Mouse (Mus musculus): ENCODE data around the gene Mthfd2l. TPM values are rescaled to one million over a fixed set of nuclear protein-coding genes. Genes with fewer than 3 reads are reported as not detected.

Mthfd2l gene
- total RNA-seq, 2 experiments from 2014 or later: 9.5 to 10.0 TPM

DNA sequence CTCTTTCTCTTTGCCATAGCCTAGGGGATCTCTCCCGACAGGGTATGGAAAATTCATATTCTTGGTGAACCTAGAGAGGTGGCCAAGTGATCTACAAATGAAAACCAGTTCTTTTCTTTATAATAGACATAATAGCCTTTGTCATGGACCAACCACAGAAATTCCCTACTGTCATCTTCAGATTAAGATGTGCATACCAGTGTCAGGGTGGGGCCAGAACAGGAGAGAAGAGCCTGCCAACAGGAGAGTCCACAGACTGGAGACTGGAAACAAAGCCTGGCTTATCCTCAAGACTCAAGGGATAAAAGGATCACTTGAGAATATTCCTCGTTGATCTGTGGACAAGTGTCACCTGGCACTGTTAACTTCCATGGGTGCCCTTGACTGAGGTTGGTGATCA is 106.8 kb downstream of the Mthfd2l start:
- DNase-seq: no peak
- intact Hi-C loops (cut with DNase I): loop anchor here (5.0 kb wide), 1 partner anchor 270 kb away; no protein-coding TSS in a partner anchor

DNA sequence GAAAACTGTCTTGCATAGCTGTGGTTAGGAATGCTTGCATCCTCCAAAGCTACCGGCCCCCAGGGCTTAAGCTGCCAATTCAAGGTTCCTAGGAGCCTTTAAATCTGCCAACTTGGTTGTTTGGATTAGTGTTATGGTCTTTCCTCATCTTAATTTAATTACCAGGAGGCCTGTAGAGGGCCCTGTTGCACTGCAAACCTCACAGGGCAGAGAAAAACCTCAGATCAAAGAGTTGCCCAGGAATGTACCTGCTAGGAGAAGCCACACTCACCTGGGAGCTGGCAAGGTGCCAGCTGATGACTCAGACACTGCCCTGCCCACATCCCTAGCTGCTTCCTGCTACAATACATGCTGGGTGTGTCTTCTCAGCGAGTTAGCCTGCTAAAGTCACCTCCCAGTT is 107.6 kb downstream of the Mthfd2l start:
- intact Hi-C loops (cut with DNase I): loop anchor here (5.0 kb wide), 1 partner anchor 269 kb away; no protein-coding TSS in a partner anchor
- DNase-seq: no peak

DNA sequence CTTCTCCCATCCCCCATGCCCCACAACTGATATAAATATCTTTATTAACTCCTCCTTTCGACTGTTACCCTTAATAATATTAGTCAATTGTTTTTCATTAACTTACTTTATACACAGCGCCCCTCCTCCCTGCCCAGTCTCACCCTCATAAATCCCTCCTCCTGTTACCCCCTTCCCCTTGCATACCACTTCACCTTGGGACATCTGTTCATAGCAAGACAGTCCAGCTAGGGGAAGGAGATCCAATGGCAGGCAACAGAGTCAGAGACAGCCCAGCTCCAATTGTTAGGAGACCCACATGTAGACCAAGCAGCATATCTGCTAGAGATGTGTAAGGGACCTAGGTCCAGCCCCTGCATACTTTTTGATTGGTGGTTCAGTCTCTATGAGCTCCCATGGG is 108.0 kb downstream of the Mthfd2l start:
- no peak for DNase-seq
- intact Hi-C loops (cut with DNase I): loop anchor here (5.0 kb wide), 1 partner anchor 268 kb away; no protein-coding TSS in a partner anchor

DNA sequence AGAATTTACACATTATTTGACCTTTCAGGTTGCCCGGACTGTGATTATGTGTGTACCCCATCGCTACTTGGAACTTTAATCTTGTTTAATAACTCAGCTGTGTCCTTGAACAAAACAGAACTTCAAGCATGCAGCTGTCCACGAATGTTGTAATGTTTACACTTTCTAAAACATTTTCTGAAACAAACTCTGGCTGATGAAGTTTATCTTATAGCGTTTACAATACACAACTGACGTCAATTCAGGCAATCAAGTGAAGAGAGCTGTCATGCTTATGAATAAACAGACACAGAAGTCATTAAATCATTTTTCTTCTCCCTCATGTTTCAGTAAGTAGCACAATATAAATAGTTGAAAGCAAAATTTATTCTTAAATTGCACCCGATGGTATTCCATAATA is 117.1 kb downstream of the Mthfd2l start:
- intact Hi-C loops (cut with DNase I): no loop called here

DNA sequence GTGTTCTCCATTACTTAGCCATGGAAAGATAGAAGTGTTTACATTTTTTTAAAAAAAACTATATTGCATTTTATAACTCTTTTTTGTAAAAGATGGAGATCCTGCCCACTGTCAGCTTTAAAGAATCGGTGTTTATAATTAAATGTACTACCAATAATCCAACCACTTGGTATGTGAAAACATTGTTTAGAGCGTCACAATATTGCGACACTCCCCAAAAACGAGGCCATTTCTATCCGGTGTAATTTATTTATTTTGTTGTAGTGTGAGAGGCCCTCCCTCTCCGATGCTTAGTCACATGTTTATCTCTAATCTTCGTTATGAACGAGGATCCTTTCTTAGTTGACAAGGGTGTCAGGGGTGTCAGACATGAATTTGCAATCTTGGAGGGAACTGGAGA is 117.5 kb downstream of the Mthfd2l start:
- DNase-seq: no peak
- intact Hi-C loops (cut with DNase I): no loop called here

More for the DNA sequence above, 117.1 kb downstream of the Mthfd2l start:
- DNase-seq: no peak

Other genes starting within 250 kb of the Mthfd2l start
- gene Cxcl5, start 171.8 kb upstream of the Mthfd2l start, total RNA-seq (2021): under 1 TPM in 1 of 2 experiments, not detected in 1; 0.31 TPM
- gene Ppbp, start 162.6 kb upstream of the Mthfd2l start, total RNA-seq (2021): 10 to 100 TPM in 1 of 2 experiments, 1 to 10 TPM in 1; 8.7 to 11.2 TPM
- gene Pf4, start 158.7 kb upstream of the Mthfd2l start, total RNA-seq (2021): 10 to 100 TPM; 32.9 to 36.9 TPM
- gene Cxcl3, start 145.0 kb upstream of the Mthfd2l start, total RNA-seq (2021): not detected
- not detected for gene Cxcl15, start 136.6 kb upstream of the Mthfd2l start, total RNA-seq (2021)
- under 1 TPM; 0.30 to 0.50 TPM for gene Cxcl1, start 39.9 kb upstream of the Mthfd2l start, total RNA-seq (2021)
- gene Cxcl2, start 27.2 kb upstream of the Mthfd2l start, total RNA-seq (2021): not detected
- gene Epgn, start 96.3 kb downstream of the Mthfd2l start, total RNA-seq (2021): under 1 TPM; 0.33 to 0.46 TPM
- under 1 TPM in 1 of 2 experiments, not detected in 1; 0.11 TPM for gene Ereg, start 143.5 kb downstream of the Mthfd2l start, total RNA-seq (2021)
- not detected for gene Areg, start 208.5 kb downstream of the Mthfd2l start, total RNA-seq (2021)